Mouse (Mus musculus) MEL (cell line): ENCODE results near the gene Msrb2. TPM values are rescaled to one million over a fixed set of nuclear protein-coding genes. Genes with fewer than 3 reads are reported as not detected.

ENCODE experiments used
- DNase-seq: peaks from one replicate; pipeline ENCODE4 v3.0.0; 2011; ENCODE audit warnings: low read depth, low spot score
- H3K27ac ChIP-seq: 2 replicates; pipeline ENCODE4 v1.5.1; 2012; ENCODE audit warnings: low read depth, mild to moderate bottlenecking, control low read depth, low read length, moderate library complexity; ENCODE audit not compliant: control insufficient read depth
- H3K27me3 ChIP-seq, 2 experiments: fragments of 150-350 bp in 1 of 2; sonication (generic) in 1 of 2; 2 replicates each; pipeline ENCODE4 v1.6.1; 2012; ENCODE audit warnings: low read length in 2 of 2, mild to moderate bottlenecking in 2 of 2, improper control_type of control experiment in 1 of 2, moderate library complexity in 1 of 2; ENCODE audit not compliant: insufficient read depth in 2 of 2, control insufficient read depth in 1 of 2
- H3K36me3 ChIP-seq, 2 experiments: 2 replicates each; pipeline ENCODE4 v1.6.1; 2012 to 2014; ENCODE audit warnings: low read length in 2 of 2, improper control_type of control experiment in 1 of 2, inconsistent platforms in 1 of 2, mild to moderate bottlenecking in 1 of 2; ENCODE audit not compliant: insufficient read depth in 2 of 2, control insufficient read depth in 1 of 2
- H3K4me1 ChIP-seq, 2 experiments: fragments of 150-350 bp in 1 of 2; sonication (generic) in 1 of 2; 2 replicates each; pipeline ENCODE4 v1.6.1; 2012; ENCODE audit warnings: low read length in 2 of 2, improper control_type of control experiment in 1 of 2, mild to moderate bottlenecking in 1 of 2; ENCODE audit not compliant: insufficient read depth in 2 of 2, control insufficient read depth in 1 of 2
- H3K4me3 ChIP-seq, 2 experiments: fragments of 150-350 bp in 1 of 2; sonication (generic) in 1 of 2; 2 replicates each; pipeline ENCODE4 v1.5.1; 2012; ENCODE audit warnings: low read depth in 2 of 2, low read length in 2 of 2, mild to moderate bottlenecking in 2 of 2, moderate library complexity in 2 of 2, control low read depth in 1 of 2, improper control_type of control experiment in 1 of 2; ENCODE audit not compliant: control insufficient read depth in 1 of 2, insufficient read depth in 1 of 2
- H3K79me2 ChIP-seq: 2 replicates; pipeline ENCODE4 v1.6.1; 2012; ENCODE audit warnings: mild to moderate bottlenecking, low read length, moderate library complexity; ENCODE audit not compliant: control insufficient read depth, poor library complexity, insufficient read depth
- H3K9ac ChIP-seq: 2 replicates; pipeline ENCODE4 v1.6.1; 2012; ENCODE audit warnings: low read depth, mild to moderate bottlenecking, control low read depth, low read length, moderate library complexity; ENCODE audit not compliant: control insufficient read depth, poor library complexity, severe bottlenecking
- H3K9me3 ChIP-seq: fragments of 150-350 bp; sonication (generic); replicated peaks from 2 replicates; pipeline ENCODE4 v1.6.1; 2012; ENCODE audit warnings: mild to moderate bottlenecking, low read length, improper control_type of control experiment, moderate library complexity; ENCODE audit not compliant: insufficient read depth
- BHLHE40 ChIP-seq: IDR thresholded peaks from 2 replicates; pipeline ENCODE4 v1.6.1; 2012; ENCODE audit warnings: low read depth, mild to moderate bottlenecking, inconsistent platforms, low read length, improper control_type of control experiment, borderline replicate concordance
- CTCF ChIP-seq, 3 experiments: IDR thresholded peaks in 2 of 3; conservative IDR thresholded peaks in 1 of 3; 2 replicates each; pipeline ENCODE4 v1.5.1; 2011 to 2012; ENCODE audit warnings: low read length in 3 of 3, low read depth in 2 of 3, mild to moderate bottlenecking in 2 of 3, improper control_type of control experiment in 1 of 3, inconsistent platforms in 1 of 3, mixed read lengths in 1 of 3, moderate library complexity in 1 of 3; ENCODE audit not compliant: control insufficient read depth in 1 of 3, insufficient read depth in 1 of 3, poor library complexity in 1 of 3, severe bottlenecking in 1 of 3
- ELF1 ChIP-seq: IDR thresholded peaks from 2 replicates; pipeline ENCODE4 v1.6.1; 2014; ENCODE audit warnings: low read depth, mild to moderate bottlenecking, inconsistent platforms, low read length, improper control_type of control experiment, moderate library complexity
- EP300 ChIP-seq, 2 experiments: IDR thresholded peaks; 2 replicates each; pipeline ENCODE4 v1.6.1; 2011; ENCODE audit warnings: improper control_type of control experiment in 2 of 2, low read length in 2 of 2, low read depth in 1 of 2, mild to moderate bottlenecking in 1 of 2
- GATA1 ChIP-seq: IDR thresholded peaks from 2 replicates; pipeline ENCODE4 v1.6.1; 2011; ENCODE audit warnings: low read depth, low read length, improper control_type of control experiment
- JUND ChIP-seq: IDR thresholded peaks from 2 replicates; pipeline ENCODE4 v1.6.1; 2011; ENCODE audit warnings: low read depth, mild to moderate bottlenecking, improper control_type of control experiment, low read length
- KAT2A ChIP-seq: conservative IDR thresholded peaks from 2 replicates; pipeline ENCODE4 v1.6.1; 2012; ENCODE audit warnings: low read depth, low read length, improper control_type of control experiment, inconsistent platforms
- MAZ ChIP-seq: IDR thresholded peaks from 2 replicates; pipeline ENCODE4 v1.6.1; 2012; ENCODE audit warnings: low read depth, mild to moderate bottlenecking, inconsistent platforms, low read length, improper control_type of control experiment
- MEF2A ChIP-seq: IDR thresholded peaks from 2 replicates; pipeline ENCODE4 v1.6.1; 2014; ENCODE audit warnings: low read depth, mild to moderate bottlenecking, inconsistent platforms, low read length, improper control_type of control experiment; ENCODE audit not compliant: poor library complexity, insufficient replicate concordance, severe bottlenecking; ENCODE audit errors: extremely low read depth
- MXI1 ChIP-seq: IDR thresholded peaks from 2 replicates; pipeline ENCODE4 v1.6.1; 2011; ENCODE audit warnings: mild to moderate bottlenecking, low read depth, low read length, improper control_type of control experiment
- NELFE ChIP-seq: IDR thresholded peaks from 2 replicates; pipeline ENCODE4 v1.6.1; 2011; ENCODE audit warnings: low read depth, low read length, improper control_type of control experiment
- POLR2A ChIP-seq, 2 experiments: IDR thresholded peaks; 2 replicates each; pipeline ENCODE4 v1.6.1; 2011 to 2012; ENCODE audit warnings: low read length in 2 of 2, mild to moderate bottlenecking in 2 of 2, control low read depth in 1 of 2, improper control_type of control experiment in 1 of 2, low read depth in 1 of 2, moderate library complexity in 1 of 2; ENCODE audit not compliant: control insufficient read depth in 1 of 2, insufficient read depth in 1 of 2, poor library complexity in 1 of 2
- POLR2AphosphoS2 ChIP-seq: IDR thresholded peaks from 2 replicates; pipeline ENCODE4 v1.6.1; 2011; ENCODE audit warnings: low read length, improper control_type of control experiment
- RAD21 ChIP-seq: IDR thresholded peaks from 2 replicates; pipeline ENCODE4 v1.6.1; 2011; ENCODE audit warnings: mild to moderate bottlenecking, low read depth, low read length, improper control_type of control experiment
- RCOR1 ChIP-seq: IDR thresholded peaks from 2 replicates; pipeline ENCODE4 v1.6.1; 2012; ENCODE audit warnings: low read depth, mild to moderate bottlenecking, inconsistent platforms, low read length, improper control_type of control experiment
- SIN3A ChIP-seq: IDR thresholded peaks from 2 replicates; pipeline ENCODE4 v1.6.1; 2012; ENCODE audit warnings: low read length, improper control_type of control experiment, inconsistent platforms
- SMC3 ChIP-seq: IDR thresholded peaks from 2 replicates; pipeline ENCODE4 v1.6.1; 2011; ENCODE audit warnings: low read depth, low read length, improper control_type of control experiment
- TBP ChIP-seq: IDR thresholded peaks from 2 replicates; pipeline ENCODE4 v1.8.0; 2011; ENCODE audit warnings: low read depth, low read length, improper control_type of control experiment
- UBTF ChIP-seq: IDR thresholded peaks from 2 replicates; pipeline ENCODE4 v1.6.1; 2012; ENCODE audit warnings: low read depth, mild to moderate bottlenecking, inconsistent platforms, low read length, improper control_type of control experiment, moderate library complexity, borderline replicate concordance; ENCODE audit not compliant: insufficient read depth
- USF1 ChIP-seq: IDR thresholded peaks from 2 replicates; pipeline ENCODE4 v1.6.1; 2014; ENCODE audit warnings: low read depth, mild to moderate bottlenecking, inconsistent platforms, low read length, improper control_type of control experiment, moderate library complexity
- USF2 ChIP-seq, 2 experiments: IDR thresholded peaks; 2 replicates each; pipeline ENCODE4 v1.6.1; 2011 to 2012; ENCODE audit warnings: improper control_type of control experiment in 2 of 2, low read length in 2 of 2, borderline replicate concordance in 1 of 2, inconsistent platforms in 1 of 2, low read depth in 1 of 2, mild to moderate bottlenecking in 1 of 2; ENCODE audit not compliant: insufficient read depth in 1 of 2
- ZC3H11A ChIP-seq: IDR thresholded peaks from 2 replicates; pipeline ENCODE4 v1.6.1; 2012; ENCODE audit warnings: low read depth, mild to moderate bottlenecking, inconsistent platforms, low read length, improper control_type of control experiment
- ZKSCAN1 ChIP-seq: IDR thresholded peaks from 2 replicates; pipeline ENCODE4 v1.6.1; 2012; ENCODE audit warnings: low read depth, mild to moderate bottlenecking, inconsistent platforms, low read length, improper control_type of control experiment, moderate library complexity
- ZMIZ1 ChIP-seq: IDR thresholded peaks from 2 replicates; pipeline ENCODE4 v1.6.1; 2012; ENCODE audit warnings: low read depth, mild to moderate bottlenecking, inconsistent platforms, low read length, improper control_type of control experiment, moderate library complexity
- ZNF384 ChIP-seq: IDR thresholded peaks from 2 replicates; pipeline ENCODE4 v1.6.1; 2012; ENCODE audit warnings: low read depth, mild to moderate bottlenecking, inconsistent platforms, low read length, improper control_type of control experiment
- polyA plus RNA-seq, 2 experiments: library from polyadenylated mRNA; stranded (reverse) in 1 of 2; unstranded in 1 of 2; fragments of >175 nt in 1 of 2; fragments of >200 nt in 1 of 2; gene quantifications; 2 replicates each; pipeline versions ENCODE4 v1.2.1 to v1.2.4; 2012; ENCODE audit warnings: low replicate concordance in 2 of 2, low read depth in 1 of 2; ENCODE audit not compliant: insufficient read length in 2 of 2, insufficient read depth in 1 of 2, missing spikeins in 1 of 2
- total RNA-seq: library from RNA; depleted of rRNA; stranded (reverse); fragments of 300-350 nt; gene quantifications from 2 replicates; pipeline ENCODE4 v1.2.3, GENCODE M21; 2012

Msrb2 gene
- total and polyA plus RNA-seq, 3 experiments: 14.8 to 18.2 TPM; not detected in 1

DNA sequence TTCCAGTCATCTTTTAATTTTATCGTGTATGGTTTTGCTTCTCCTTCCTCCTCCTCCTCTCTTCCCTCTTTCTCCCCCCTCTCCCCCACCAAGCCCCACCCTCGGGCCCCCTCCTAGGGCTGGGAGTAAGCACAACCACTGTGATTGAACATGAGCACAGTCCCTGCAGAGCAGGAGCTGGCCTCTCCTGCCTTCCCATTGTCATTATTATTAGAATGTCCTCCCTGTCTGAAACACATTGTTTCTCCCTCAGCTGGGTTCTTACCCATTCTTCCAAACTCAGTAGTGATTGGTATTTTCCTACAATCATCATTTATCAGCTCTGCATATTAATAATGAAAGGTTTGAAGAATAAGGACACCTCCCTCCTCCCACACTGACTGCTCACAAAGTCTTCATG, 9.7 kb downstream of the Msrb2 start:
- Histone ChIP-seq H3K4me1 (no peaks in the 10 kb centered on the region; a peak in 1 of 4 replicates), H3K9me3 (no peaks in the 10 kb centered on the region), H3K27ac (no peak overlapping the region), H3K27me3 (no peaks in the 10 kb centered on the region), H3K79me2 (no peaks in the 10 kb centered on the region), H3K9ac (no peak overlapping the region), H3K36me3 (no peaks in the 10 kb centered on the region), H3K4me3 (no peak overlapping the region)
- no peak for DNase-seq
- TF ChIP-seq MAZ (no peak), CTCF (IDR thresholded peaks at IDR 0.05 in 2 of 3, conservative IDR thresholded peaks at IDR 0.05 in 1 of 3; ENCODE audit: control insufficient read depth in 1 of 3, insufficient read depth in 1 of 3, low read depth in 2 of 3, low read length in 3 of 3, poor library complexity in 1 of 3, severe bottlenecking in 1 of 3) (no peak), POLR2A (IDR thresholded peaks at IDR 0.05; ENCODE audit: control insufficient read depth in 1 of 2, insufficient read depth in 1 of 2, low read depth in 1 of 2, low read length in 2 of 2, poor library complexity in 1 of 2) (no peak), JUND (no peak), NELFE (no peak), SIN3A (no peak), ZNF384 (no peak), ZC3H11A (no peak), ZMIZ1 (no peak), MXI1 (no peak), TBP (no peak), EP300 (IDR thresholded peaks at IDR 0.05; ENCODE audit: low read depth in 1 of 2, low read length in 2 of 2) (no peak), POLR2AphosphoS2 (no peak), UBTF (no peak), ELF1 (no peak)

DNA sequence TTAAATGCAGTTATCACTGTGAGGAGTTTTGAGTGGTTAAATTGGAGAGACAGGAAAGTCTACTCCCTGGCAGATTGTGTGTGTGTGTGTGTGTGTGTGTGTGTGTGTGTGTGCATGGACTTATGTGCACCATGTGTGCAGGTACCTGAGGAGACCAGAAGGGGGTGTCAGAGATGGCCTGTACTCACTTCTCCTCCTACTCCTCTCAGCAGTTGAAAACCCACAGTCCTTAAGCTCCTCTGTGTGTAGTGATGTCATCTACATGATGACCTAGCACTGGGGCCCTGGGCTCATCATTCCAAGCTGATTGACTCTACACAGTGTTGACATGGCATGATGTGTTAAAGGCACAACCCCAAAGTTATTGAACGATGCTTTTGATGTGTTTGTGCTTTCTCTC, 11.0 kb downstream of the Msrb2 start:
- Histone ChIP-seq H3K79me2 (no peaks in the 10 kb centered on the region), H3K9me3 (no peaks in the 10 kb centered on the region), H3K4me3 (no peak overlapping the region), H3K9ac (no peak overlapping the region), H3K27me3 (no peaks in the 10 kb centered on the region), H3K36me3 (no peaks in the 10 kb centered on the region), H3K4me1 (no peaks in the 10 kb centered on the region), H3K27ac (no peak overlapping the region)
- DNase-seq: no peak
- no peak for TF ChIP-seq RAD21
- no peak for TF ChIP-seq RCOR1
- no peak for TF ChIP-seq USF1
- no peak for TF ChIP-seq SMC3
- TF ChIP-seq MAZ: no peak
- no peak for TF ChIP-seq ZNF384
- no peak for TF ChIP-seq ZKSCAN1
- no peak for TF ChIP-seq TBP
- TF ChIP-seq USF2 (IDR thresholded peaks at IDR 0.05; ENCODE audit: borderline replicate concordance in 1 of 2, insufficient read depth in 1 of 2, low read depth in 1 of 2, low read length in 2 of 2): no peak
- no peak for TF ChIP-seq ZC3H11A
- TF ChIP-seq KAT2A: no peak
- no peak for TF ChIP-seq BHLHE40
- TF ChIP-seq POLR2AphosphoS2: no peak
- TF ChIP-seq NELFE: no peak
- no peak for TF ChIP-seq GATA1
- TF ChIP-seq MEF2A: no peak
